Mouse (Mus musculus): ENCODE measurements around the gene 1810062G17Rik.

1810062G17Rik gene

DNA sequence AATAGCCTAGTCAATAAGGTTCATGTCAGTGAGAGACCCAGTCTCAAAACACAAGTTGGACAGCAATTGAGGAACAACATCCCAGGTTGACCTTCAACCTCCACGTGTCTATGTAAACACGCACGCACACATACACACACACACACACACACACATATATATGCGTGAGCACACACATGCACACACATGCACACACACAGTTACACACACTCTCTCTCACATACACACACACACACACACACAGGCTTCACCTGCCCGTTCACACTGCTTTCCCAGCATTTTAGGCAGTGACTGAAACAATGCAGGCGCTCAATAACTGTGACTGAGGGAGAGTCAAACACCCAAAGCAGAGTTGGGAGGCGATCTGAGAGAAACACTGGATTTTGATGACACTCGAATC is 29.6 kb downstream of the 1810062G17Rik start:
- DNase-seq (ENCODE audit: low read depth, low spot score): no peak

DNA sequence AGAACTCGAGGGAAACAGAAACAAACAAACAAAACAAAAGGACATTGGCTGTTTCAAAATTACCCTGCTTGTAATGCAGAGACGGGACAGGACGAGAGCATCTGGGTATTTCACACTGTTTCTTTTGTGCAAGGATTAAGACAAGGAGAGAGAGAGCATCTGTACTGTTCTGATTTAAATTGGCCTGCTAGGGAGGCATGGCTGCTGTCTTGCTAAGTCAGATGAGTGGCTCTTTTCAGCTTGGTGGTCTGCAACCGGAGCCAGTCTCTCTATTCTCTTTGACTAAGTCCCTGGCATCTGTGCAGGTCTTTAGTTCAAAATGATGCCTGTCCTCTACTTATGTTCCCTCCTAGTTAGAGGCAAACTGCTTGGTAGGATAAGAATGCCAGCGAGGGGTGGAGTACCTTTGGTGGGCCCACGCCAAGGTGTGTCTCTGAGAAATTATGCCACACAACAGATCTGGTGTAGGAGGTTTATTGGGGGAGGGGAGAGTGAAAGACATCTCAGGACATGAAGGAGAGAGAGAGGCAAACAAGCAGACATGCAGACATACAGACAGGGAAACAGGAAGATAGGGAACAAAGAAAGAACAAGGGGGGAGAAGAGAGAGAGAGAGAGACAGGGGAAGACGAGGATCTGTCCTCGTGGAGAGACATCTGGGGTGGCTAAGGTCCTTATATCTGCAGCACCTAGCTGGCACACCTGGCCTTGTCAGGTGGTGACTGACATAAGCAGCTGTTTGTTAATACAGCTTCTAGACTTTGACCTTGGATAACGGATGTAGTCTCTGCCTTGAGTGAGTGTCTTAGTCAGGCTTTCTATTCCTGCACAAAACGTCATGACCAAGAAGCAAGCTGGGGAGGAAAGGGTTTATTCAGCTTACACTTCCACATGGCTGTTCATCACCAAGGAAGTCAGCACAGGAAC is 30.3 kb downstream of the 1810062G17Rik start:
- DNase-seq (ENCODE audit: low read depth, low spot score): no peak

DNA sequence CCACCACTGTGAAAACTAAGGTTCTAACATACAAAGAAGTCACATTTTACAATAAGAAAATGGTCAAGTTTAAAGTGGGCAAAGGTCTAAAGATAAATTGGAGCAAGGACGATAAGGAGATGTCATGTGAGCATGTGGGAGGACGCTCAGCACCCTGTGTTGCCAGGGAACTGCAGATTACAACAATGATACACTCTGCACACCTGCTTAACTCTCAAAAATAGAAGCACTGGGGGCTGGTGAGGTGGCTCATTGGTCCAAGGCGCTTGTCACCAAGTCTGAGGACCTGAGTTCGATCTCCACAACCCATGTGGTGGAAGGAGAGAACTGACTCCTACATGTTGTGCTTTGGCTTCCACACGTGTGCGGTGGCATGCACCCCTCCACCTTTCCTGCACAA is 35.8 kb downstream of the 1810062G17Rik start:
- no peak for DNase-seq (ENCODE audit: low read depth, low spot score)

DNA sequence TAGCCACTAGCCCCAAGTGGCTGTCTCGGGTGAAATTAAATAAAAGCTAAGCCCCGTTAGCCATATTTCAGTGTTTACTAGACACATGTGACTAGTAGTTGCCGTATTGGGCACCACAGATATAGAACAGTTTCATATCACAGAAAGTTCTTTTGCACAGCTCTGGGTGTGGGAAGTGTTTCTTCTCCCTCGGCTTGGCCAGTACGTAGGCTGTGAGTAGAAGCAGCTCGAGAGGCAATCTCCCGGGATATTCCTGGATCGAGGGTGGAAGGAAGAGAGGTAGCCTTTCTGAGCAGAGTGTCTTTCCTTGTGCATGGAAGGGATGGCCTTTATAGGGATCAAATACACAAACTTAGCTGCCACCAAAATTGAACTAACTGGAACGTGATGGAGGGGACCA is 40.5 kb downstream of the 1810062G17Rik start:
- no peak for DNase-seq (ENCODE audit: low read depth, low spot score)

DNA sequence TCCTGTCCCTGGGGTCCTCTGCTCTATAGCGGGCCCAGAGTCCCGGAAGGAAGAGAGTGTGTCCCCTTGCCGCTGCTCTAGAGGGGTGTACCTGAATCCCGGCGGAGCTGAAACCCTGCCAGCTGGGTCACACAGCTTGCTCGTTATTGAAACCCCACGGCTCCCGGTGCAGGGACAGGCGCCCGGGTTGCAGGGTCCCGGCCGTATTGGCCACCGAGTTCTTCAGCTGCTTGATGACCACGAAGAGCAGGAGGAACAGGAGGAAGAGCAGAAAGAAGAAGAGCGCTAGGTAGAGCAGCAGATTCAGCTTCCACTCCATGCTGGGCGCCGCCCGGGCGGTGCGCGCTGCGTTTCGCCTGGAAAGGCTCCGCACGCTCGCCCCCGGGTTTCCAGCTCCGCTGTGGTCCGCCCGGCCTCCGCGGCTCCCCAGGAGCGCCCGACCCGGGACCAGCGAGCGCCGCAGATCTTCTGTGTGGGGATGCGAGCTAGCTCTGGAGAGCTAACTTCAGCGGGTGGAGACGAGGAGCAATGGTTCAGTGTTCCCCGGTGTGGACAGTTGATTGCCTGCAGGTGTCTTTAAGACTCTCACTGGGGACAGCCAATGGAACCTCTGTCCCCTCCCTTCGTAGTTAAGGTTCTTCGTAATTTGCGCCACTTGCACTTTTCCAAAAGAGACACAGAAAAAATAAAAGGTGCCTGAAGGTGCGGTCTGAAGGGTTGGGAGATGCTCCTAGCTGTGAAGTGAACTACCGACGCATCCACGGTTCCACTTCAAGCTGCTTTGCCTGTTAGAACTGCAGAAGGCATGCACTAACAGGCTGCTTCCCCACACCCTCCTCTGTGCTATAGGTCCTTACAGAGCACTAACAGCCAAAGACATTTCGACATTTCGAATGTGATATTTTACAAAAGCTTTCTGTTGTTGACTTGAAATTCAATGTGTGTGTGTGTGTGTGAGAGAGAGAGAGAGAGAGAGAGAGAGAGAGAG is 45.6 kb downstream of the 1810062G17Rik start, which contains the start of gene Gm11549:
TSS of gene Gm11549 (minus strand) at position 741 of the 988 bp plus-strand sequence.
- no peak for DNase-seq (ENCODE audit: low read depth, low spot score)

DNA sequence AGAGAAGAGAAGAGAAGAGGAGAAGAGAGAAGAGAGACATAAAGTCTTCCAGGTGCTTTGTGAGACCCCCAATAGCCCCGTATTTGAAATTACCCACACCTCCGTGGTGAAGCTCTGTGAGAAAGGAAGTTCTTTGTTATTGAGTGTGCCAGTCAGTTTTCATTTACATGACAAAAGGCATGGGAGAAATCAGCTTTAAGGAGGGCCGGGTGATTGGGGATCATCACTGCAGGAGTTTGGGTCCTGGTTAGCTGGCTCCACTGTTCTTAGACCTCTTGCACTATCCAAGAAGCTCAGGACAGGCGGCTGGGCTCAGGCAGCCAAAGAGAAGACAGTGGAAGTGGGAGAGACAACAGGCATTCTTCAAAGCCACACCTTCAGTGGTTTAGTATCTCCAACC is 46.4 kb downstream of the 1810062G17Rik start:
- no peak for DNase-seq (ENCODE audit: low read depth, low spot score)

DNA sequence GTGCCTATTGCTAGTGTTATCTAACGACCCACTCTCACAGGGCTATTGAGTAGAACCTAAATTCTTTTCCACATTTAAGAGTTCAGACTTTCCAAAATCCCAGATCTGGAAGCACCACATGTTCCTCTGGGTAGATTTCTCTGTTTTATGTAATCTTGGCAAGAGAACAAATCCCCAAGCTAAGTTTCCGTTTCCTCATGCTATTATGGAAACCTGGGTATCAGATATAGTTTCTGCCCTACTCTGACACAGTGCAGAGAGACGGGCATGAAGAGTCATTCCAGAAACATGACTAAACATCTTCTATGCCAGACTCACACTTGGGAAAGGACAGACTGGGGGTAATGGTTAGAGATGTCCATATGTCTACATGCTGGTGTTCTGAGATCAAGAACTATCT is 48.7 kb downstream of the 1810062G17Rik start:
- DNase-seq (ENCODE audit: low read depth, low spot score): no peak

DNA sequence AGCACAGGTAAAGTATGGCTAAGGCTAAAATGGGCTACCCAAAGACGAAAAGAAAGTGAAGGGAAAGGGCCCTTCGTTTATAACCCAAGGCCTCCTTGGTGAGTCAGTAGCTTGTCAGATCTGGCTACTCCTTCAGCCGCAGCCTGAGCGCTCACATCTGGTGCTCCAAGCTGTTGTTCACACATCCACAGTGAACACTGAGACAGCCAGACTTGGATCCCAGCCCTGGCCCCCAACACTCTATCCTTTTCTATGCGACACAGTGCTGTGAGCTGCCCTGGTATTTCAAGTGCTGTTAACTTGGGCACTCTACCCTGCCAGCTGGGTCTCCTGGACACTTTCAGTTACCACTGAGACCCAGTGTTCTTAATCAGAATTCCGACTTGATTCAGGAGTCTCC is 54.6 kb downstream of the 1810062G17Rik start:
- no peak for DNase-seq (ENCODE audit: low read depth, low spot score)

DNA sequence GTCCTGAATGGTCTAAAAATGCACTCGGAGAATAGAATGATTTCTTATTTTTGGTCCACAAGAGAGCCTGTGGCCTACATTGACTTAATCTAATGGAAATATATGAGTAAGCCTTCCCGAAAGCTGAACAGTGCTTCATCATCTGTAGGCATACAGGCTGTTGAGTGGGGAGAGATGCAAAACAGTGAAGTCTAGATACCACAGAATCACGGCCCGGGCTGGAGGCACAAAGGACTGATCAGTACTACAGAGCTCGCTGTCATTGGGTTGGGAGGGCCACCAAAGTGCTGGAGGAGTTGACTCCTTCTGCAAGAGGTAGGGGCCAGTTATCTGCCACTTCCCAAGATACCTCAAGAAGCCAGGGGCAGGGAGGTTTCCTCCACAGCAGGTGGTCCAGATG is 55.0 kb downstream of the 1810062G17Rik start:
- no peak for DNase-seq (ENCODE audit: low read depth, low spot score)

DNA sequence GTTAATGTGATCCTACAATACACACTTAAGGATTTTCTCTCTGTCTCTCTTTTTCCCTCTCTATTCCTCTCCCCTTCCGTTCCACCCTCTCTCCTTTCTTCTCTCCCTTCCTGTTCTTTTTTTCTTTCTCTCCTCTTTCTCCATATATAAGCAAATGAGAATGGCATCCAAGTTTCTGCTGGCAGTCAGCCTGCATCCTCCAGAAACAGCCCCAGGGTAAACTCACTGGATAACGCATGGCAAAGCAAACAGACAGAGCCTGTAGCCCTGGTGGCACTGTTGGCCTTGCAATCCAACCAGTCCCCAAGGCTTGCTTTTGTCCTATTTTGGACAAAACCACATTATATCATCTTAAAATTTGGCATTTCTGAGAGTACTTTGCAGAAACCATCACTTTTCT is 55.5 kb downstream of the 1810062G17Rik start:
- DNase-seq (ENCODE audit: low read depth, low spot score): no peak
